Mouse (Mus musculus) adrenal gland, postnatal 25 days (tissue): ENCODE measurements around the gene Nos1. TPM values are rescaled to one million over a fixed set of nuclear protein-coding genes. Genes with fewer than 3 reads are reported as not detected.

Experiments
- DNase-seq: peaks from one replicate; pipeline ENCODE4 v3.0.0; 2021; ENCODE audit warnings: mixed read lengths
- total RNA-seq: library from RNA; stranded (reverse); gene quantifications from 2 replicates; pipeline ENCODE4 v1.2.3, GENCODE M21; 2021

The Nos1 gene
- total RNA-seq, 1 experiment from 2014 or later = 0.21 TPM

DNA sequence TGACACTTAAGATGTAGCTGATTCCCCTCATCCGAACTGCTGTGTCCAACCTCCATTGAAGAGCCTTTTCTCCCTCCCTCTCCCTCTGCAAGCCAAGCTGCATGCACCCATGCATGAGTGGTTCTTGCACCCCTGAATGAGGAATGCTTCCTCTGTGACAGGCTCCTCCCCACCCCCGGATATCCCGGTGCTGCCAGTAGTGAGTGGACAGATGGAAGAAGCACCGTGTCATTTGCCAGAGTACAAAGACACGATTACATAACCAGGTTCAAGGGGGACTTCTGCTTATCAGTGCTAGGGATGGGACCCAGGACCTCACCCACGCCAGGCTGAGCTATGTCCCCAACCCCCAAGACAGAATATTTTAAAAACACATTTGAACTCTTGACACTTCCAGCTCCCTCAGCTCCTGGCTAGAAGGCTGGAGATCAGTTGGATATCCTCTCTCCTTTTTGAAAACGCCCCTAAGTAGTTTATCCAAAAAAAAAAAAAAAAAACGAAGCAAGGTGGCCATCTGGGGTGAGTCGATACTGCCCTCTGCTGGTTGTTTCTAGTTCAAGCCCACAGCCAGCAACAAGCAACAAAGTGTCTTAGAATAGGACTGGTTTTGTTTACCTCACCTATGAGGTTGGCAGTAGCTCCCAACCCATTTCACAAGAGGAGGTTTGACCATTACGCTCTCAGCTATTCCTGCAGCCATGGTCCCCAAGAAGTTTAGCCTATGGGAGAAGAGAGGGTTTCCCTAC lies 175.0 kb downstream of the Nos1 start:
- peak; percentile 26 for DNase-seq

DNA sequence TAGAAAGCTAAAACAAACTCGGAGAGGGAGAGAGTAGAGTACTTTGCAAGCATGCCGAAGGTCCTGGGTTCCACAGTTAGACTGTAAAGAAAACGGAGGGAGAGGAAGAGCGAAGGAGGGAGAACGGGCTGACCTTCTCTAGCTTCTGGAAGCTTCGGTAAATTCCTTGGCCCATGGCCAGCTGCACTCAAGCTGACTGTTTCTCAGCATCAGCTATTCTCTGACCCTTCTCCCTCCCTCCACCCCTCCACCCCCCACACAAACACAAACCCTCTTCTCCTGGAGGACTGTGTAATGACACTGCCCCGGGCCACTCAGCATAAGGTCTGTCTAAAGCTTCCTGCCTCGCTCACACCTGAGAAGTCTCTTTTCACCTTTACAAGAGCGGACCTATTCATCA lies 183.9 kb downstream of the Nos1 start:
- no peak for DNase-seq

DNA sequence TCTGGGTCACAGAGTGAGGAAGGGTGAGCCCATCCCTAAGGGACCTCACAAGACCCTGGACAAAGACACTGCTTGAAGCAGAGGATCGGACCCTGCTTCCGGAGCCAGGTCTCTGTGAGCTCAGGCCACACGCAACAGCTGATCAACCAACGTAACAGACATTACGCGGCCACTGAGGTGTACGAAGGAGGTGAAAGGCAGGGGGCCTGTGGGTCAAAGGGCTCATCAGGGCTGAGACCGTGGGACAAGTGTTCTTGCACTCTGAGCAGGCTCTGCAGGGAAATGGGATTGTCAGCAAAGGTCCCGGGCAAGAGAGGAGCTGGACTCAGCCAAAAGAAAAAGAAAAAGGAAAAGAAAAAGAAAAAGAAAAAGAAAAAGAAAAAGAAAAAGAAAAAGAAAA lies 186.1 kb downstream of the Nos1 start:
- DNase-seq = no peak

DNA sequence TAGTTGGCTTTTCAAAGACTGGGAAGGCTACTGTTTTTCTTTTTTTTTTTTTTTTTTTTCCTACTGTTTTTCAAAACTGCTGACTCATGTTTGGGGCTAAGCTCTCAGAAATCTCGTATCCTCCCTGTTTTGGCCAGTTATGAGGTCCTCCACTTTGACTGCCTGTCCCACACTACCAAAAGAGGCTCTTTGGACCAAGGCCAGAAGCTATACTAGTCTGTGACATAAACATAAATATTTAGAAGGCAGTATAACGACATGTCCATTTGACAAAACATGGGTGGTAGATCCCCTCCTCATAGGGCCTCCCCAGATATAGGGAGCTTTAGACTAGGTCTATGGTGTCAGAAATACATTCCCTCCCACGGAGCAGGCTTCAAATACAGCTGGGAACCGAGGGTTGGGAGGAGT lies 186.8 kb downstream of the Nos1 start:
- no peak for DNase-seq

DNA sequence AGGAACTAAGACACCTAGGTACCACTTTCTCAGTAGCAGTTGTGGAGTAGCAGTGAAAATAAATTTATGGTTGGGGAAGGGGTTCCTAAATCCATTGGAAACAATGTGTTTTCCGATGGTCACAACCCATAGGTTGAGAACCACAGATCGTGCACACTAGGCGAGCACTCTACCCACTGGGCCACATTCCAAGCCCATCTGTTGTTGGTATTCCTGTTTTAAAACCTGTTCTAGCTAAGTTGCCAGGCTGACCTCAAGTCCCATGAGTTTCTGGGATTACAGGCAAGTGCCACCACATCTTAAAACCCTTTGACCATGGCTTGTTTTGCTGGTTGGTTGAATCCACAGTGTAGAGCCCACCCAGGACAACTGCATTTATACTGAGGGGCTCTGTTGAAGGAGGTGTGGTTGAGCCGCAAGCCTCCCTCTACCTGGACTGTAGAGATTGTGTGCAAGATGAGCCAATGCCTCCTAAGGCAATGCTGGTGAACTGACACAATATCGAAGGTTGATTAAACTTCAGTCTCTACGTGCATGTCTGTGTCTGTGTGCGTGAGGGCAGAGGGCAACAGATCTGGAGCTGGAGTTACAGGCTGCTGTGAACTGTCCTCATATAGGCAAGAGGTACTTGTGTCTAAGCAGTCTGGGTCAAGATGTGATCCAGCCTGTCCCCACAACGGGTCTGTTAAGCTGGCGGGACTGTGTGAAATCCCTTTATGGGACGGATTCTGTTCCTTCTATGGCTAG lies 189.0 kb downstream of the Nos1 start:
- DNase-seq = no peak

DNA sequence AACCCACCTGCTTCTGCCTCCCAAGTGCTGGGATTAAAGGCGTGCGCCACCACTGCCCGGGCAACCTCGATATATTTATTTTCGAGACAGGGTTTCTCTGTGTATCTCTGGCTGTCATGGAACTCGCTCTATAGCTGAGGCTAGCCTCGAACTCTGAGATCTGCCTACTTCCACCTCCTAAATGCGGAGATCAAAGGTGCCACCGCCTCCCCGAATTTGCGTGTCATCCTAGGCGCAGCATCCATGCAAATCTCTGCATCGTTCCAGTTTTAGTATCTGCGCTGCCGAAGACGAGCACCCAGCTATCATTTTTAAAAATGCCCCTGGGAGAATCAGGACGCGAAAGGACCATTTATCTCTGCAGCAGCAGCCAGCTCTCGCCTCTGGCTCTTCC lies 195.4 kb downstream of the Nos1 start:
- DNase-seq = no peak

DNA sequence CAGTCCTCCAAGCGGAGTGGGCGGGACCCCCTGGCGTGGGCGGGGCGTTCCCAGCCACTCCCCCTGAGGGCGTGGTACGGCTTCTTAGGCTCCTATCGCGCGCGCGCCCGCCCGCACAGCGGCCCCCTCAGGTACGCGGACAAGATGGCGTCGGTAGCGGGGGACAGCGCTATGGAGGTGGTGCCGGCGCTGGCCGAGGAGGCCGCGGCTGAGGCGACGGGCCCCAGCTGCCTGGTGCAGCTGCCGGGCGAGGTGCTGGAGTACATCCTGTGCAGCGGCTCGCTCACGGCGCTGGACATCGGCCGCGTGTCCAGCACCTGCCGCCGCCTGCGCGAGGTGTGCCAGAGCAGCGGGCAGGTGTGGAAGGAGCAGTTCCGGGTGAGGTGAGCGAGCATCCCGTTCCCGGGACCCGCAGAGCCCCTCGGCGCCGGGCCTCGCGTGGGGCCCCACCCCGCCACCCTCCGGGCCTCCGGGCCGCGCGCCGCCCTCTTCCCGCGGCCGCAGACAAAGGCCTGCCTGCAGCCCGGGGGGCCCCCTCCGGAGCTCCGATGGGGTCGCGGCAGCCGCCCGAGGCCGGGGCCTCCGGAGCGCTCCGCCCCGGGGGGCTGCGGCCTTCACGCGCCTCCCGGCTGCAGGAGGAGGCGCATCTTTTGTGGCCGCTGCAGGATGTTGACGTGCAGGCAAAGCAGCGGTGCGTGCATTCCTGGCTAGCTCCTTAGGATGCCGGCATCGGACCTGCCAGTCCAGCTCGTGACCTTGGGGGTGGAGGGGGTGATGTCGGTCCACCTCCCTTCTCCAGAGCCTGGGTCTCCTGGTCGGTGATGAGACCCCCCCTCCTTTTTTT lies 196.0 kb downstream of the Nos1 start, which contains the start of gene Fbxo21:
TSS of gene Fbxo21 (plus strand) at position 74 of the 844 bp plus-strand sequence.
- peak; percentile 98 for DNase-seq

DNA sequence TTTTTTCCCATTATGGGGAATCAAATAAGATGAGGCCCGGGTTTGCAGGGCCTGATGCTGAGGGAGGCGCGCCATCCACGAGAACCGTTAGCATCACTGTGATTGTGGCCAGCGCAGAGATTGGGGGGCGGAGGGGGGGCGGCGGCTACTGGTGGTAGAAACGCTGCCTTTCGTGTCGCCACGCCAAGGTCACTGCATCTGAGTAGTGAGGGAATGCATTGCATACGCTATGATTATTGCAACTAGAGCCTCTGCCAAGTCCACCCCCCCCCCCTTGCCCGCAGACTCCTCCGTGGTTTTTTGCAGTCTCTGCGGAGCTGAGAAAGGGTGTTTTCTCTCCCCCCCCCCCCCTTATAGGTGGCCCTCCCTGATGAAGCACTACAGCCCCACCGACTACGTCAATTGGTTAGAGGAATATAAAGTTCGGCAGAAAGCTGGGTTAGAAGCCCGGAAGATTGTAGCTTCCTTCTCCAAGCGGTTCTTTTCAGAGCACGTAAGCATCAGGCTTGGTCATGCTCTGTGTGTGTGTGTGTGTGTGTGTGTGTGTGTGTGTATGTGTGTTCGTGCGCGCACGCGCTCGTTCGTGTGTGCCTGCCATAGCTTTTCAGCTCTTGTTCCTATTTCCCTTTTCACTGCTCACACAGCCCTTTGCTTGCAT lies 196.8 kb downstream of the Nos1 start:
- DNase-seq = no peak

DNA sequence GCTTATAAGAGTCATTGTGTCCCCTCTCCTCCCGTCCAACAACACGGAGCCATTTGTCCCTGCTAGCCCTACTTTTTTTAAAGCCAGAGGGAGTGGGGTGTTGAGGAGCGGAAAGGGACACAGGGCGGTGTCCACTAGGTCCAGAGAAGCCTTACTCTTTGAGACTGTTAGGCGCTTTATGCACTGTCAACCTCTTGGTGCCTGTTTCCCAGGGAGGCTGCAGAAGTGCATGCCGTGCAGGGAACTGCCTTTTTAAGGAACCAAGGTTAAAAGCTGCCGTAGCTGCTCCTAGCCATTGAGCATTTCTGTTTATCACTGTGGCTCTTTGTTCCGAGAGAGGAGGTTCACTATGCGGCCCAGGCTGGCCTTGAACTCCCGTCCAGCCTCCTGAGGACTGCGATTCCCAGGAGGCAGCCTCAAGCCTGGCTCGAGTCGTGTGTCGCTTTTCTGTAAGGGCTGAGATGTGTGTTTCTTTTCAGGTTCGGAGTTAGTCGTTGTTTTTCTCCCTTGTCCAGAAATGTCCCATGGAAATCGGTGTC lies 197.4 kb downstream of the Nos1 start:
- peak; percentile 45 for DNase-seq

DNA sequence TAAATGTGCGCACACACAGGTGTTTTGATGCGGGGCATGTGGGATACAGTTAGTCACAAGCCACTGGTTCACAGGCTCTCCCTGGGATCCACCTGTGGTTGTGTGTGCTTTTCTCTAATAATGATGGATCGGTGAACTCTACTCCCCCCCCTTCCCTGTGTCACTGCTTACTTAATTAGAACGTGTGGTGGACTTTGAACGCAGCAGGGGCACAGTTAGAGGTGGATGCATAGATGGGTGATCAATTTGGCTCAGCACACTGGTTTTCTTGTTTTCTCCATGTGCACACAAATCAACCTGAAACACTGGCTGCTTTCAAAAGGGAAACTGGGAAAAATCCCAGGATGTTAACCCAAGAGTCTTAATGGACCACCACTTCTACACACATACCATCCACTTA lies 198.2 kb downstream of the Nos1 start:
- no peak for DNase-seq

DNA sequence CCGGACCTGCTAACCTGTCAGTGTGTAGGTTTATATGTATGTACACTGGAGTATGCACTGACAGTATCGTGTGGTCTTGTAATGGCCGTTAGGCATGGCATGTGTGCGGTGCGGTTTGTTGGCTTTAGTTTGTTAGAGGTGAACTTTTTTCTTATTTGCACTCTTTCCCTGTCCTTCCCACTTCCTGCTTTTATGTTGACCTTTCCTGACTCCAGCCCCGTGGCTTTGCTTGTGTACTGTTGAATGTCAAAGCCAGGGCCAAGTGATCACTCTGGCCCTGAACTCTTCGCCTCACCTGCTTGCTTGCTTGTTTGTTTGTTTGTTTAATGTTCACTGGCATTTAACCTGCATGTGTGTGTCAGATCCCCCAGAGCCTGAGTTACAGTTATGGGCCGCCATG lies 200.1 kb downstream of the Nos1 start:
- DNase-seq = no peak

DNA sequence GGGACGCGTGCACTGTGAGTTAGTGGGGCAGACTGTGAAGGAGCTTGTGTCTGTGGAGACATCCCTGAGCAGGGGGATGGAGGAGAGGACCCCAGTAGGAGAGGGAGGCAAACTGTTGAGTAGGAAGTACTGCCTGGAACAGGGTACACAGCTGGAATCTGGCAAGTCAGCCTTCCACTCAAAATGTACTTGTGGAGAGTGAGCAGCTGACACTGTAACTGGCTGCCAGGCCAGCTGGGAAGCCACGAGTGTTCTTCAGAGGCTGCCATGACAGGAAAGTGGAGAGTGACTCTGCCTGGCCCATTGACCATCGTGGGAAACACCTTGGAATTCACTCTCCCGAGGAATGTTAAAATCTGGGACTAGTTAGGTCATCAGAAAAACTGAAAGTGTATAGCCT lies 201.1 kb downstream of the Nos1 start:
- no peak for DNase-seq

DNA sequence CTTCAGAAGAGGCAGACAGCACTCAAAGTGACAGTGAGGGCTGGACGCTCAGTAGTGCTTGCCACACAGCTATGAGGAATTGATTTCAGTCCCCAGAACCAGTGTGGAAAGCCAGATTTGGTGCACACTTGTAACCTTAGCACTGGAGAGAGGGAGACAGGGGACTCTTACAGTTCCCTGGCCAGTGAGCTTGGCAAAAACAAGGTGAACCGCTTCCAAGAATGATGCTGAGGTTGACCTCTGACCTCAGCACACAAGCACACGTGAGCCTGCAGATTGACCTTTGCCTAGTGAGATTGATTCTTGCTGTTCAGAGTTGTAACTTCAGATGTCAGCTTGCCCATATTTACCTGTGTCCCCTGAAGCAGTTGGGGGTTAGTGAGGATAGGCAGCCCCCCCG lies 205.5 kb downstream of the Nos1 start:
- DNase-seq = no peak

DNA sequence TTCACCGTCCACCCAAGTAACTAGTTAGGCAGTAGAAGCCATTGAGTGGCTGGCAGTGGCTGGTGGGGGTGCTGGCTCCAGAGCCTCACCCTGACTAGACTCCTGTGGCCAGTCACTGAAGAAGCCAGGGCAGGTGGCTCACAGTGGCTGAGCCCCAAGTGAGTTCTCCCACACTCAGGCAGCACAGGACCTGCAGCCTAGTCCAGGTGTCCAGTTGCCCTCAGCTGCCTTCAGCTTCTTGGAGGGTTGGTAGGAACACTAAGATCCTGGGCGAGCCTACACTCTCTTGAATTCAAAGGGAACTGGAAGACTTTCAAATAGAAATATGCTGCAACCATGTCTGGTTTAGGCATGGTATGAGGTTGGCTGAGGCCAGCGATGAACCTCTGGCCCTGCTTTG lies 207.1 kb downstream of the Nos1 start:
- no peak for DNase-seq

DNA sequence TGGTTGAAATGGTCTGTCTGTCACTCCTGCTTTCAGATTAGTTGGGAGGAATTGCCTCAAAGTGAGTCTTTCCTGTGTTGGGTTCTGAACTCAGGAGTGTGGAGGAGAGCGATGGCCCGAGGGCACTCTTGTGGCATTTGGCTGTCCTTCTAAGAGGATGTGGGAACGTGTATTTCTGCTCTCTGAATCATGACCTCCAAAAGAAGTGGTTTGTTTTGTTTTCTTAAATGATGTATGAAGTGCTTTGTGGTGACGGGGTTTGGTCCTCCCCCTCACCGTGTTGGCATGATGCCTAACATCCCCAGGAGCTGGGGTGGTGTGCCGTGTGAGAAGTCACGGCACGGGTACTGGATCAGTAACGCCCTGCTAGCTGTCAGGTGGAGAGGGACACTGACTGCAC lies 207.5 kb downstream of the Nos1 start:
- no peak for DNase-seq

DNA sequence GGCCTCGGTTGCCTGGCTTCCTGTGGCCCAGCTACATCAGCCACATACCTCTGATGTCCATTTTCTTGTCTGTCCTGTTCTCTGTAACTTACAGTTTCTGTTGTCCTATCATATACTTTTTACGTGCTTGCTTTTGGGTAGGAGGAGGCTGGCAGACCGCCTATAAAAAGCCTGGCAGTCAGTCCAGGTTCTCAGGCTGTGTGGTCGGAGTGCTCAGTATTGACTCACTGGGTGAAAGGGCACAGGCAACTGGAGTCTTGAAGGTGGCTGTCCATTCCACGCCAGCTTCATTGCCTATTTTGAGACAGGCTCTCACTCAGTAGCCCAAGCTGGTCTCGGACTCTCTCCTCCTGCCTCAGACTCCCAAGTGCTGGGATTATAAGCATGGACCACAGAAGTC lies 208.9 kb downstream of the Nos1 start:
- DNase-seq = peak; percentile 61

DNA sequence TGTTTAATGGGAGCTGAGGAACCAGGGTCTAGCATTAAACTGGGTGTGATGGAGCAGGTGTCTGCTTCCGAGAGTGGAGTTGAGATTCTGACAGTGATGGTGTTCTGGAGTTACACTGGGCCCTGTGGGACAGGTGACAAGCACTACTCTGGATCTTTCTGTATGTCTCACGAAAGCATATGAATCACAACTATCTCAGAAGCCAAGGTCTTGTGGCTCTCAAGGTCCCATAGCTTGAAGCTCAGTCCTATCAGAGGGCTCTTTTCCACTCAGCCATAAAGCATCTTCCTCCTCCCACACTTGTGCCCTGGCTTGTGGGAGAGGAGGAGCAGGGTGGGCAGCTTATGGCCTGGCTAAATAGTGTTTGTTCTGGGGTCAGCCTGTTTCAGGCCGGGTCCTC lies 210.1 kb downstream of the Nos1 start:
- DNase-seq = no peak

DNA sequence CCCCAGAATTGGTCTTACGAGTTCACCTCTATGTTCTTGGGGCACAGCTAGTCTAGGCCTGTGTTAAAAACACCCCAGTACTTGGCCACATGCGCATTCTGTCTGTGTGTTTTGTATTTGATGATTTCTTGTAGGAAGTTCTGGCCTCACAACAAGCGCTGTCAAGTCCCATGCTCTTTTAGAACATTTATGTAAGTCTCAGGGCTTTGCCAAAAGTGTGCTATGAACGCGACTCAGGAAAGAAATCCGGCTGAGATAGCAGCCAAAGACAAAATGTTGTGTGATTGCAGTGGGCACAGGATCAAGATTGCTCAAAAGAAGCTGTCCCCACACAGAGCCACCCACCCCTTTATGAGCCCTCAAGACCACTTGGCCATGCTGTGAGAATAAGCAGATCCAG lies 212.7 kb downstream of the Nos1 start:
- no peak for DNase-seq

DNA sequence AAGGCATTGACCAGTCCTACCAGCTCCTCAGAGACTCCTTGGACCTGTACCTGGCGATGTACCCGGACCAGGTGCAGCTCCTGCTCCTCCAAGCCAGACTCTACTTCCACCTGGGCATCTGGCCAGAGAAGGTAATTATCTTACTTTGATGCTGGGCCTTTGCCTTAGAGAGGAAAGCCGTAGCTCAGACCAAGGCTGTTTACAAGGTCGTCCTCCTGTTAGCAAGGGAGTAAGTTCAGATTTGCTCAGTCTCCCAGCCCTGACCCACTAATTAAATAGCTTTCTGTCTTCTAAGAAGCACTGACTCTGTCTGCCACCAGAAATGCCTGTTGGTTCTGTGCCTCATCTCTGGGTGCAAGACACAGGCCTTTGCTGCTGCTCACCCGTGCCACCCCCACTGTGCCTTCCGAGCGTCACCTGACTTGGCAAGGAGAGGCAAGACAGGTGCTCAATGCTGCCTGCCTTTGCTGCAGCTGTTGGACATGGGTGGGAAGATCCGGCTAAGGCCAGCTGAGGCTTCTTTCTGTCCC lies 214.6 kb downstream of the Nos1 start:
- no peak for DNase-seq

DNA sequence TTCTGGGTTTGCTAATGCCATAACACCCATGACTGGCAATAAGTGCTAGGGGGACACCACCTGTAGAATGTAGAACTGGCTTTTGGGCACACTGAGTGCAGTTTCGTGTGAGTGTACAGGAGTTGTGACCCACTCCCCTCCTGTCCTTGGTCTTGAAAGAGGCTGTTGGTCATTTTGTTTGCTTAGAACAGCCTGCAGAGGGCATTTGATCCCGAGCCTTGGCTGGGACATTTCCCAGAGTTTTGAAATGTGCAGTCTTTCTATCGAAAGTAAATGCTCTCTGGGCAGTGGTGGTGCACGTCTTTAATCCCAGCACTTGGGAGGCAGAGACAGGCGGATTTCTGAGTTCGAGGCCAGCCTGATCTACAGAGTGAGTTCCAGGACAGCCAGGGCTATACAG lies 215.1 kb downstream of the Nos1 start:
- DNase-seq = no peak

DNA sequence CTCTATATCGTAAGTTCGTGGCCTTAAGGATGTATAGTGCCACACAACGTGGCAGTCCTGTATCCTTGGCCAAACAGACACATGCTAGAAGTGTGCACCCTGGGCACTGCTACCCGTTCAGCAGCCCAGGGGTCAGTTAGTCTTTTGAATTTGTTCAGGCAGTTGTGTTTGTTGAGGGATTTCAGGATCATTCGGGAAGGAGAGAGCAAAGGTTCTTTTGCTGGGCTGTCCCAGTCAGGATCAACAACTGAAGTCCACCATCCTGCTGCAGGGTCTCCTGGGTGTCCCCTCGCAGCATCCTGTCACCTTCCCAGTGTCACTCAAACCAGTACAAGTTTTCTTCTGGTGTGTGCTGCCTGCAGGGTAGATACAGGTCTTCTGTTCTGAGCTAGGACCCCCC lies 215.7 kb downstream of the Nos1 start:
- no peak for DNase-seq

DNA sequence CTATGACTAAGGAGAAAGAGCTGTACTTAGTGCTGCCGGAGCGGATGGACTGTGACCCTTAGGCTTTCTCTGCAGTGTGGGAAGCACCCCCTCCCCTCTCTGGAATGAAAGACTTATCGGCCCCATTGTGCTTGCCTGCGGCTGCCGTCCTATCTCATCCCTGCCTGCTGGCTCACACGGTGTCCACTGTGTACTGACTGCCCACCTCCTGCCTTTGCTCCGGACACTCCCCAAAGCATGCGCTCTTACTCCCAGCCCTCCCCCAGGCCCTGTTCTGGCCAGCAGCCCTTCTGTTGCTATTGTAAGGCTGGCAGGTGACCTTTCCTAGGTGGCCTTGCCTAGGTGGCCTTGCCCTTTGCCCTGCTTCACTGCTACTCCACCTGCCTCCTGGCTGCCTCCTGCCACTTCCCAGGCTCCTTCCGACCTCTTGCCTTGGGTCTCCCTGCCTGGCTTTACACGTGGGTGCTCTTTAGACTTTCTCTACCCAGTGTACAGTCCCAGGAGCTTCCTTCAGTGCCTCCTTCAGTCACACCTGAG lies 216.7 kb downstream of the Nos1 start:
- DNase-seq = no peak
